Mouse (Mus musculus): ENCODE results near the gene Agap3. TPM values are rescaled to one million over a fixed set of nuclear protein-coding genes. Genes with fewer than 3 reads are reported as not detected.

The Agap3 gene
- 10 to 100 TPM; 88.4 to 89.2 TPM for total RNA-seq (2021)
- long read RNA-seq, experiment 1, transcript Agap3-201 (18 exons, 3,207 nt): major isoform, 11 of 60 reads
- long read RNA-seq, experiment 1, partial matches to known transcripts: 12 of 60 reads
- long read RNA-seq, experiment 1, other reads (novel, unspliced or antisense): 32 of 60 reads
- long read RNA-seq, experiment 2, transcript Agap3-201 (18 exons, 3,207 nt): major isoform, 10 of 148 reads
- long read RNA-seq, experiment 2, transcript Agap3-204 (9 exons, 1,061 nt): minor isoform, 9 of 148 reads
- long read RNA-seq, experiment 2, partial matches to known transcripts: 46 of 148 reads
- long read RNA-seq, experiment 2, other reads (novel, unspliced or antisense): 82 of 148 reads

- peak in 1 of 2 experiments; percentile 25 for DNase-seq (ENCODE audit: low spot score in 2 of 2)
These were observed at the start of gene Agap3 for GRCm38 (mm10) chr5:24452030-24452690. TSS of gene Agap3 (plus strand) at chr5:24452177.

- no peak for DNase-seq (ENCODE audit: low spot score in 2 of 2)
These were observed 47.2 kb upstream of the Agap3 start for GRCm38 (mm10) chr5:24404594-24405360.

- no peak for DNase-seq (ENCODE audit: low spot score in 2 of 2)
These were observed 46.5 kb upstream of the Agap3 start for GRCm38 (mm10) chr5:24405389-24405876.

- no peak for DNase-seq (ENCODE audit: low spot score in 2 of 2)
These were observed 43.3 kb upstream of the Agap3 start for GRCm38 (mm10) chr5:24408651-24409050.

GRCm38 (mm10) chr5:24409466-24409865 lies 42.5 kb upstream of the Agap3 start:
- no peak for DNase-seq (ENCODE audit: low spot score in 2 of 2)

- no peak for DNase-seq (ENCODE audit: low spot score in 2 of 2)
These were observed 39.9 kb upstream of the Agap3 start for GRCm38 (mm10) chr5:24412063-24412462.

GRCm38 (mm10) chr5:24413042-24413693 lies 38.8 kb upstream of the Agap3 start, which contains the start of gene Asic3:
TSS of gene Asic3 (plus strand) at chr5:24413392.
- DNase-seq (ENCODE audit: low spot score in 2 of 2): no peak

- DNase-seq (ENCODE audit: low spot score in 2 of 2): no peak
These were observed 38.0 kb upstream of the Agap3 start for GRCm38 (mm10) chr5:24413938-24414337.

GRCm38 (mm10) chr5:24416222-24416736 lies 35.7 kb upstream of the Agap3 start:
- peak in 1 of 2 experiments; percentile 45 for DNase-seq (ENCODE audit: low spot score in 2 of 2)

GRCm38 (mm10) chr5:24417587-24417986 lies 34.4 kb upstream of the Agap3 start:
- no peak for DNase-seq (ENCODE audit: low spot score in 2 of 2)

- no peak for DNase-seq (ENCODE audit: low spot score in 2 of 2)
These were observed 31.6 kb upstream of the Agap3 start for GRCm38 (mm10) chr5:24420381-24420780.

GRCm38 (mm10) chr5:24423129-24424003 lies 28.6 kb upstream of the Agap3 start, which contains the start of the genes Cdk5 and Slc4a2:
TSS of gene Cdk5 (minus strand) at chr5:24423530.
TSS of gene Slc4a2 (plus strand) at chr5:24423837.
- DNase-seq (ENCODE audit: low spot score in 2 of 2): peak; percentile 81 to 93

GRCm38 (mm10) chr5:24424004-24424781 lies 27.8 kb upstream of the Agap3 start:
- no peak for DNase-seq (ENCODE audit: low spot score in 2 of 2)

- DNase-seq (ENCODE audit: low spot score in 2 of 2): peak; percentile 73
These were observed 27.0 kb upstream of the Agap3 start for GRCm38 (mm10) chr5:24424861-24425411.

- no peak for DNase-seq (ENCODE audit: low spot score in 2 of 2)
These were observed 26.4 kb upstream of the Agap3 start for GRCm38 (mm10) chr5:24425421-24426036.

GRCm38 (mm10) chr5:24426037-24426432 lies 25.9 kb upstream of the Agap3 start:
- DNase-seq (ENCODE audit: low spot score in 2 of 2): no peak

- no peak for DNase-seq (ENCODE audit: low spot score in 2 of 2)
These were observed 25.3 kb upstream of the Agap3 start for GRCm38 (mm10) chr5:24426556-24427284.

Measured in adrenal gland, postnatal 4 days (tissue).